Mouse (Mus musculus): ENCODE measurements around the gene Vti1a. TPM values are rescaled to one million over a fixed set of nuclear protein-coding genes. Genes with fewer than 3 reads are reported as not detected.

The Vti1a gene
- 8.9 TPM for polyA plus RNA-seq (2014; fragmentation: Illumina TruSeq; extraction: RNeasy Lipid Tissue Mini Kit (QIAGEN cat#74804); ENCODE audit: low read depth, low replicate concordance)

GRCm38 (mm10) chr19:55316109-55316714, at the start of gene Vti1a:
Gene Vti1a (plus strand): TSS chr19:55316295.

DNA sequence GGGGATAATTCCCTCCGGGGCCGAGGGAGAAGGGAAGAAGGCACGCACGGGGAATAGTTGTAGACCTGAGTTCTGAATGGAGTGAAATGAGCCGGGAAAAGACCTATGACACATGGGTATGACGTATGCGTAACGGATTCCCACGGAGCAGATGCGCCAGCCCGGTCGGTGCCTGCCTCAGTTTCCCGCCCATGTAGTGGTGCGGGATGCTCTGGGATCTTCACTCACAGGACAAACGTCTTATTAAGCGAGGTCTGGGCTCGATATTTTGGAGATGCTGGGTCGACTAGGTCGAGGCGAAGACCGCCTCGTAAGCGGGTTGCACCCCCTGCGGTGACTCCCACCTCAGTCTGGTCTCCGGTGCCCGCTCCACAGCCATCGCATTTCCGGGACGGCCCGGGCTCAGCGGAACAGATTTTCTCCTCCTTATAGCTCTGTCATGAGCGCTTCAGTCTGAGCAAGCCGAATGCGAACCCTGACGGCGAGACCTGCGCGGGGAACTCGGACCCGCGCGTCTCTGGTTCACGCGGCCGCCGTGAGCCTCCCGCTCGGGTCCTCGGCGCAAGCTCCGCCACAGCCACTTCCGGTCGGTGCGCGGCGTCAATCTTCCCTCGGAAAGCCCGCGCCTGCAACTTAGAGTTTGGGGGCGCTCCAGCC, 515 bp upstream of the Vti1a start, which contains the start of gene Zdhhc6:
Gene Zdhhc6 (minus strand): TSS at position 581 of the 657 bp plus-strand sequence.

Other genes with a start within 250 kb of the Vti1a start
- gene Gpam, start 189.1 kb upstream of the Vti1a start, polyA plus RNA-seq (2014; fragmentation: Illumina TruSeq; extraction: RNeasy Lipid Tissue Mini Kit (QIAGEN cat#74804); ENCODE audit: low read depth, low replicate concordance) = 73.1 TPM
- gene Tectb, start 135.6 kb upstream of the Vti1a start, polyA plus RNA-seq (2014; fragmentation: Illumina TruSeq; extraction: RNeasy Lipid Tissue Mini Kit (QIAGEN cat#74804); ENCODE audit: low read depth, low replicate concordance) = not detected
- not detected for gene Gucy2g, start 75.1 kb upstream of the Vti1a start, polyA plus RNA-seq (2014; fragmentation: Illumina TruSeq; extraction: RNeasy Lipid Tissue Mini Kit (QIAGEN cat#74804); ENCODE audit: low read depth, low replicate concordance)
- gene Acsl5, start 64.4 kb upstream of the Vti1a start, polyA plus RNA-seq (2014; fragmentation: Illumina TruSeq; extraction: RNeasy Lipid Tissue Mini Kit (QIAGEN cat#74804); ENCODE audit: low read depth, low replicate concordance) = 644 TPM
- gene Zdhhc6, start 263 bp upstream of the Vti1a start, polyA plus RNA-seq (2014; fragmentation: Illumina TruSeq; extraction: RNeasy Lipid Tissue Mini Kit (QIAGEN cat#74804); ENCODE audit: low read depth, low replicate concordance) = 93.2 TPM

Data from liver, adult 10 weeks (tissue).